Mouse (Mus musculus) NIH3T3 (cell line): Measurements from ENCODE around the gene Cbx5.
"Not testable (repeated sequence)": the region's sequence is repeated elsewhere in the genome, so short reads cannot be mapped to it uniquely, and the experiment has no call there.

Experiments used
- DNase-seq: peaks from one replicate; pipeline ENCODE4 v3.0.0-alpha.2; 2012; ENCODE audit warnings: low read depth

Gene Cbx5

DNA sequence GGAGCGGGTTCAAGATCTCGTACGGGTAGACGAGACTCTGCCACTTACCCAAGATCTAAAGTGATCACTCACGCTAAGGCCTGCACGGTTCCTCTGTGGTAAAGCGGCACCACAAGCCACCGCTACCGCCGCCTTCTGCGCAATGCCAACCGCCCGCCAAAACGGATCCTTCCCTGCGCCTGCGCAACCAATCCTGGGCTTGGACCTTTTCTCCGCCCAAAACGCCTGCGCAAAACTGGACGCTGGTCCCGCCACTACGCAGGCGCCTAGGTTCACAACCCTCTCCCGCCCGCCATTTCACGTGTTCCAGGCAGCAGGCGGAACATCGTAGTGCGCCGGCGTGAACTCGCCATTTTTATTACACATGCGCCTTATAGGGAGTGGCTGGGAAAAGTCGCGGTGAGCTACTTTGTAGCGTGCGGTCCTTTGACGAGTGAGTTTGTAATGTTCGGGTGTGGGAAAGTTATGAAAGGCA, at the start of gene Cbx5:
Gene Cbx5, minus strand, starts transcription at position 132 of the 475 bp plus-strand sequence.
- DNase-seq = peak; percentile 98

DNA sequence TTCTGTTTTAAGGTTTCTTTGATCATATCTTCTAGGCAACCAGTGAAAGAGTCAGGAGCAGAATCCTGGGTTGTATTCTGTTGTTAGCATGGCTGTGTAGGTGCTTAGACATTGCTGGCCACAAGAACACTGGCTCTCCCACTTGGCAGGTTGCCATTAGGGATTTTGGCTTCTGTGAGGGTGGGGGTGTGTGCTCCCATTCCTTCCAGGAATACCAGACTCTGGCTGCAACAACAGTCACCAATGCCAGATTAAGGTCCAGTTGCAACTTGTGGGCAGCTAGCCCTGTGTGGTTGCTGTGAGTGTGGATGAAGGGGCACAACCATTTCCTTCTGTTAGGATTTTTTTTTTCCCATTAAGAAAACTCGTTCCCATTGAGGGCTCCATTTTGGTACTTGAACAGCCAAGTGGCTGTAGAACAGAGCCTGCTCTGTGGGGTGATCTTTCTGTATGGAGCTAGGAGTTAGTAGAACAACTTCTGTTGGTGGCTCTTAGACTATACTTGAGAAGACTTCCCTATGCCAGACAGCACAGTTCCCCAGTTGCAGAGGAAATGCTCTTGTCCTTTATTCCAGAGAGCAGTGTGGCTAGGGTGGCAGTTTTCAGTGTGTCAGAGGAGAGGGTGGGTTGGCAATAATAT, 46.3 kb upstream of the Cbx5 start:
- peak; percentile 95 for DNase-seq

DNA sequence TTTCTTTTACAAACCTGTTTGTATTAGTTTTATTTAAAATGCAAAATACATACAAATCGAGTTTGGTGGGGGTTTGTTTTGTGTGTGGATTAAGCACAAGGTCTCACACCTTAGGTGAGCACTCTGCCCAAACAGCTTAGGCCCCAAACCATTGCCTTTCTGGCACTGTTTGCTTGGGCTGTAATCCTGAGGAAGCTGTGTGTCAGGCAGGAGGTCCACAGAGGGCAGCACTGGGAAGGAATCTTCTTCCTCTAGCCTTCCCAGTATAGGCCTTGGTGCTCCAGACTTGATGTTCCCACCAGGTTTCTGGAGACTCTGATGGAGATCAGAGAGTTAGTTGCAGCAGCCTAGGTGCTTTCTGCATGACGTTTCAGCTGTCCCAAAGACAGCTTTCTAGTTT, 45.0 kb upstream of the Cbx5 start:
- DNase-seq = peak; percentile 71

DNA sequence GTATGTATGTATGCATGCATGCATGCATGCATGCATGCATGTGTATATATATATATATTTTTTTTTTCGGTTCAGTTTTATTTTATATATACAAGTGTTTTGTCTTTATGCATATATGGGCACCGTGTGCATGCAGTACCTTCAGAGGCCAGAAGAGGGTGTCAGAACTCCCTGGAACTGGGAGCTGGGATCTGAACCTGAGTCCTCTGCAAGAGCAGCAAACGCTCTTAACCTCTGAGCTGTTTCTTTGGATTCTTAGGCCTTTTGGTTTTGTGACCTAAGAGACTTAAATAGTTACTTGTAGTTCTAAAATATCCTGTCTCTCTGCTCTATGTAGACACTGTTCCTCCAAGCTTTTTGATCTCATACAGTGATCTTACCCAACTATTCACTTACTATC, 44.5 kb upstream of the Cbx5 start:
- DNase-seq = peak; percentile 79

DNA sequence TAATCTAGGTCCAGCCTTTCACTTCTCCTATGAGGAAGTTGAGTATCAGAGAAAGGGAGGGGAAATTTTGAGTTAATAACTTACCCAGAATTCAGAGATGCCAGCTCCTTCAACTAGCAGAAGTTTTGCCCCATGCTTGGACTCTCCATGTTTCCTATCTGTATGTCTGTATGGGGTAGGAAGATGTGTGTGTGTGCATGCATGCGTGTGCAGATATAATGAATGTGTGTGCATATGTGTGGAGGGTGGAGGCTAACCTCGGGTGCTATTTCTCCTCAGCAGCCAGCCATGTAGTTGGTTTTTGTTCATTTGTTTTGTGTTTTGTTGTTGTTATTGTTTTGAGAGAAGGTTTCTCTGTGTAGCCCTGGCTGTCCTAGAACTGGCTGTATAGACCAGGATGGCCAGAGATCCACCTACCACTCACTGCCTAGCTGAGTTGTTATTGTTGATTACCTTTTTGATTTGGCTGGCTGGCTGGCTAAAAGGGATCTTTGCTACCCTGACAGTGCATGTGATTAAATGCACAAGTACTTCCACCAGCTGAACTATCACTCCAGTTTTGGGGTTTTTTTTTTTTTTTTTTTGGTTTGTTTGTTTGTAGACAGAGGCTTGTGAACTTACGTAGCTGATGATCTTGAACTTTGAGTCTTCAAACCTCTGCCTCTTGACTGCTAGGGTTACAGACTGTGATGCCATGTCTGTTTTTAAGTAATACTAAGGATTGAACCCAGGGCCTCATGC, 42.0 kb upstream of the Cbx5 start:
- no peak for DNase-seq

DNA sequence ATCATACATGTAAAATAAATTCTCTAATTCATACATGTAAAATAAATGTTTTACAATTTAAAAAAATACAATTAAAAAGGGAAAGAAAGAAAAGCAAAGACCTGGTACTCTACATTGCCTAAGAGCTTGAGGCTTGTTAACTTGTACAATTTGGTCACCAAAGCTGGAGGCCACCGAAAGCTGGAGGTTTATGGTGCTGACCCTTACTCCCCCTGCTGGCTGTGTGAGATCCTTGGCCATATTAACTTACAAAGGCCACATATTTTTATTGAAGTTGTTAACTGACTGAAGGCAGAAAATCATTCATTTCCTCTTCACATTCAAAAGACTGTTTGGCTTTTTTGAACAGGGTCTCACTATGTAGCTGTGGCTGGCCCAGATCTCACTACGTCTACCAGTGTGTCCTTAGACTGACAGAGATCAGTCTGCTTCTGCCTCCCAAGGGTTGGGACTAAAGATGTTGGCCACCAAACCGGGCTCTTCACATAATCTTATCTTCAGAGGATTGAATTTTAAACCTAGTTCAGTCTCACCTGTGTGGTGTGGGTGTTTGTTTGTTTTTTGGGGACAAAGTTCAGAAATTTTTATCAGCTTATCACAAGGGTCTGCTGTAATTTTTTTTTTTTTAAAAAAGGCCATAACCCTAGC, 41.3 kb upstream of the Cbx5 start:
- DNase-seq = peak; percentile 71

DNA sequence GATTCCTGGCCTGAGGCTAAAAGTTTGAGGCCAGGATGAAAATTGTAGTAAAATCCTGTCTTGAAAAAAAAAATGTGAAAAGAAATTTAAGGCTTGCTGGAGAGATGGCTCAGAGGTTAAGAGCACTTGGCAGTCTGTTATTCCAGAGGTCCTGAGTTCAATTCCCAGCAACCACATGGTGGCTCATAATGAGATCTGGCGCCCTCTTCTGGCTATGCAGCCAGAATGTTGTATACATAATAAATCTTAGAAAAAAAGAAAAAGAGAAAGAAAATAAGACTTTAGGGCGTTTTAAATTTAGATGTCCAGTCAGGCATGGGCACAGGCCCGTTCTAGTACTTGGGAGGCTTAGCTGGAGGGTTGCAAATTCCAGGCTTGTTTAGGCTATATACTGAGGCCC, 40.1 kb upstream of the Cbx5 start:
- peak; percentile 85 for DNase-seq

DNA sequence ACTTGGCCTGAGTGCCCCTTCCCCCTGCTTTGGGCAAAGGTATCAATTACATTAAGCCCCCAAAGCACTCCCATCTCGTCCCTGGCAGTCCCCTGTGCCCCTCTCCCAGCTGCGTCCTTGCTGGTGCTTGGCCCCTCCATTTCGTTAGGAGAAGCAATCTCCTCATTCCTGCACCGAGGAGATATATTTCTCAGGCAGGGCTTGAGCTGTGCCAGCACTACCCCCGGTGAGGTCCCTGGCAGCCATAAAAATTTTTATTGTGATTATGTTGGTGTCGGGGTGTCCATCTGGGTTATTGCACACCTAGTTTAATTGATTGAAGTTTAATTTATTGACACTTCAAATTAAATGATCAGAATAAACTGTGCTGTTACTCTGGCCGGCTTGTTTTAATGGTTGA, 38.3 kb upstream of the Cbx5 start:
- DNase-seq = no peak

DNA sequence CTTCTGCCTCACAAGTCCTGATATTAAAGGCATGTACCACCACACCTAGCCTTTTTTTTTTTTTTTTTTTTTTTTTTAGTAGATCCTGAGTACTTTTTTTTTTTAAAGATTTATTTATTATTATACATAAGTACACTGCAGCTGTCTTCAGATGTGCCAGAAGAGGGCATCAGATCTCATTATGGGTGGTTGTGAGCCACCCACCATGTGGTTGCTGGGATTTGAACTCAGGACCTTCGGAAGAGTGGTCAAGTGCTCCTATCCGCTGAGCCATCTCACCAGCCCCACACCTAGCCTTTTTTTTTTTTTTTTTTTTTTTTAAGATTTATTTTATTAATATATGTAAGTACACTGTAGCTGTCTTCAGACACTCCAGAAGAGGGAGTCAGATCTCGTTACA, 36.3 kb upstream of the Cbx5 start:
- not testable (repeated sequence) for DNase-seq

DNA sequence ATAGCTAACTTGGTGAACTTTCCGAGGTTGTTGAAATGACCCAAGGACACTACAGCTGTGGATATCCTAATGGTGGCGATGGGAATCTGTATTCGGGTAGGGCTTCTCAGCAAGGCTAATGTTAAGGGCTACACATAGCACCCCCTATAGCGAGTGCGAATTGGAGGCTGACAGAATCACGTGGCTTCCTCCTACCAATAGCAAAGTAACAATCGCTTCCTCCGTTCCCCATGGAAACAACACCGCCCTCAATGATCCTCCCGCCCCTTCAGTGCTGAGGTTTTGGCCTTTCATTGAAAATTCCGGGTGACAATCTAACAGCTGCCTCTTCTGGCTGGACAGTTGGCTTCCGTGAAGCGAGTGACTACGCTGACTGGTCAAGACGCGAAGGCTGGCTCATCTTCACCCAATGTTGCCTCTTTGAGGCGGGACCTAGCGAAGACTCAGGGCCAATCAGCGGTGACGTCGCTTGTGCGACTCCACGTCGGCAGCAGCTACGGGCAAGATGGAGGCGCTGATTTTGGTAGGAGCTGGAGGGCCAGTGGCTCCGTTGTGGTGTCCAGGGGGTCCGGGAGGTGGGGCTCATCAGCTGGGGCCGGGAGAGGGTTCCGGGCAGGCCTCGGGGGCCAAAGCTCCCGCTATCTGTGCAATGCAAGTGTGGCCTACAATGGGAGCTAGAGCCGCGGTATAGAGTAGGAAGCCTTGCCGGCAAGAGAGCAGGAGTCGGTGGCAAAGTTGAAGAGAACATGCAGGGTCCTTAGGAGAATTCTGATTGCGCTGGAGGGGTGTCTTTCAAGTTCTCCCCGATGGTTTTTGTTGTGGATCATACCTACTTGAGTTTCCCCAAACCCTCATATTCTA, 33.0 kb upstream of the Cbx5 start, which contains the start of gene Copz1:
Gene Copz1, plus strand, starts transcription at position 296 of the 861 bp plus-strand sequence.
- peak; percentile 98 for DNase-seq

DNA sequence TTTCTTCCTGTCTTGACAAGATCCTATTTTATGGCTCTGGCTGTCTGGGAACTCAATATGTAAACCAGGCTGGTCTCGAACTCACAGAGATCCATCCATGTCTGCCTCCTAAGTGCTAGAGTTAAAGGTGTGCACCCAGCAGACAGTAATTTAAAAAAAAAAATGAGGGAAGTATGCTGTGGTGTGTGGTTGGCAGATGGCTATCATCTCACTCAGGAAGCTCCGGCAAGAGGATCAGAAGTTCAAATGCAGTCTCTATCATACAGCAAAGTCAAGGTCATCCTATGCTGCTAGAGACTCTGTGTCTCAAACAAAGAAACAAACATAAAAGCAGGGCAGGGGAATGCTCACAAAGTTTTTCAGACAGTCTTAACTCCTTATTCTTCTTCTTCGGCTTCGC, 29.3 kb upstream of the Cbx5 start:
- no peak for DNase-seq

DNA sequence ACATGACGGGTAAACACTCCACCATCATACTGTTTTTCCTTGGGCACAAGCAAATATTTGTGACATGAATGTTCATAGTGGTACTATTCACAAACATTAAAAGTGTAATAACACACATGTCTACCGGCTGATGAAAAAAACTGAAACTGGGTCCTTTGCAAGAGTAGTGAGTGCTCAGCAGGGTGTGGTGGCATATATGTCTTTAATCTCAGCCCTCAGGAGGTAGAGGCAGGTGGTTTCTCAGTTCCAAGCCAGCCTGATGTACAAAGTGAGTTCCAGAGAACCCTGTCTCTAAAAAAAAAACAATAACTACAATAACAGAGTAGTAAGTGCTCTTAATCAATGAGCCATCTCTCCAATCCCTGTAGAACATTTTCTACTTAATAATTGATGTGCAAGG, 25.2 kb upstream of the Cbx5 start:
- DNase-seq = no peak

DNA sequence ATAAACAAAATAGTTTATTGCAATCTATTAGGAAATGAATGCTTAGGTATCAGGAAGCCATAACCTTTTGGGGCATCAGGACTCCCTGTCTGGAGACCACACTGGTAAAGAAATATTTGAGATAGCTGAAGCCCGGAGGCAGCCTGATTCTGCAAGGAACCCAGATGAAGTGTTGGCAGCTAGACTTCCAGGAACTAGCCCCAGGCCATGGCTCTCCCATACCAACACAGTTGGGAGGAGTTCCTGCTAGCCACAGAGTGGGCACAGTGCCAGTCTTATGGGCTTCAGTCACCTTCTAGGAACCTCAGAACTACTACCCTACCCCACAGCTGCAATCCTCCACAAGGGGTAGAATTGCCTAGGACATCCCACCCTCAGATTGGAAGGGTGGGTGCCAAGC, 20.4 kb upstream of the Cbx5 start:
- DNase-seq = peak; percentile 92

DNA sequence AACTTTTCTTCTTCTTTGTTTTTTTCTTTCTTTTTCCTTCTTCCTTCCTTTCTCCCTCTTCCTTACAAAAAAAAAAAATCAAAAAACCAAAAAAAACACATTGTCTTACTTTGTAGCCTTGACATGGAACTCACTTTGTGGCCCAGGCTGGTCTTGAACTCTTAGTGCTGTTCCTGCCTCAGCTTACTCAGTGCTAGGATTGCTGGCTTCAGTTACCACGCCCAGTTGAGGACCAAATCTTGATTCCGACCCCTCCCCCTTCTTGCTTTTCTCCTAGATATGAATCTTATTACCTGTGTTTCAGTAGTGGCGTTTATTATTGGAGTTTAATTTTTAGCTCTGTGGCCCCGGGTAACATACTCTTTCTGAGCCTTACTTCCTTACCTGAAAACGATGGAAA, 19.5 kb upstream of the Cbx5 start:
- DNase-seq = no peak

DNA sequence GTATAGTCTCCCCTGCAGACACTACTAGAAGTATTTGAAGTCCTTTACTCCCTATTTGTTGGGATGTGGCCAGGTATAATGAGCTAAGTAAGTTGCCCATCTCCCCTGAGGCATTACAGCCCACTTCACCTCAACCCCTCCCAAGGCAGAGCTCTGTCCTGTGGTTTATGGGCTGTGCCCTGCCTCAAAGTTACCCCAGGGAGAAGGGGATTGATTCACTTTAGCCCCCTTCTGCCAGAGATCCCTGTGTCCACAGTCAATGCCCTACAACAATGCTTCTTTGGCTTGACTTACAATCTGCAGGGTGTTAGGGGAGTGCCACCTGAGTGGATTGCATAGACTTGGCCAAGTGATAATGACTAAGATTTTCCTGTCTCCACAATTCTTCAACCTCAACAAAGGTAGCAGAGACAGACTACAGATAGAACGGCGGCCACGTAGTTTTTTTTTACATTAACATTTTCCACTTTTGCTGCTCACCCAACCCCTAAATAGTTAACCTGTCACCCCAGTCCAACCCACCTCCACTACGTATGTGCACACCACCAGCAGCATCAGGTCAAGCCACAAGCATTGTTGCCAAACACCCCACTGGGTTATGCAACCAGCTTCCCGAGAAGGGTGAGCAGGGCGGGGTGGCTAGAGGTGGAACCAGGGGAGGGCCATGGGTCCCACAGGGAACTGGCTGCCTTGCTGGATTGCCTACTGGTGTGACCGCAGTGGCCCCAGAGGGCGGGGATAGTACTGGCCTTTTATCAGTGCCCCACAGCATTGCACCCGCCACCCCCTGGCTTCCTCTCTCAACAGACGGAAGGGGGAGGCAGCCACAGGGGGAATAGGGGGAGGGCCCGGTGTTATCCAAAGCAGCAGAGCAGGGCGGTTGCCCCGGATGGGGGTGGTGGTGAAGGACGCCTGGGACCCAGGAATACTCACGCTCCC, 18.4 kb upstream of the Cbx5 start, which contains the start of gene Nfe2:
Gene Nfe2, minus strand, starts transcription at position 614 of the 939 bp plus-strand sequence.
- peak; percentile 56 for DNase-seq

DNA sequence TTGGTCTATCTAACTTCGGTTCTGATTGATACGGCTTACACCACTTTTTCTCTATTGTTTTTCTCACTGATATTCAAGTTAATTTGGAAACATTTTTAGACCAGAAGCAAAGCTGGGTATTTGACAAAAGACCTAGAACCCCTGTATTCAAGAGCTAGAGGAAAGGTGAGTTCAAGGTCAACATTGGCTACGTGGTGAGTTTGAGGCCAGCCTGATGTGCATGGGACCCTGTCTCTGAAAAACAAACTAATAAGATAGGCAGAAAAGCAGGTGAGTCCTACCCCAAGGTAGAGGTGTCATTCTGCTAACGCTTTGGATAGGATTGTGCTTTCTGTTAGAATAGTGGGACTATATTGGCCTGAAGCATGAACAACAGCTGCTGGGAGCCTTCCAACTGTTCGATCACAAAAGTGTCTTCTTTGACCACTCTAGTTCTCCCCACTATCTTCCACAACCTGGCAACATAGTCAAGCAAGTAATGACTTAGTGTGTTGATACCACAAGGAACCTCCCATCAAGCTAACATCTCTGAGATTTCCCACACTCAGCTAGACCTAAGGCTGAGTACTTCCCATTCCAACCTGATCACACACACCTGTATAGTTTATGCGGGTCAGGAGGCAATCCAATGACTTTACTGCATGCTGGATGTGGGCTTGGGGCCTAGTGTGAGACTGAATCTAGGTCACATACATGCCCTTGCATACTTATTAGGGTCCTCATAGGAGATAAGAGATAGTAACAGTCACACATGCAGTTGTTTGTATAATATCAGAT, 16.8 kb upstream of the Cbx5 start:
- DNase-seq = no peak

DNA sequence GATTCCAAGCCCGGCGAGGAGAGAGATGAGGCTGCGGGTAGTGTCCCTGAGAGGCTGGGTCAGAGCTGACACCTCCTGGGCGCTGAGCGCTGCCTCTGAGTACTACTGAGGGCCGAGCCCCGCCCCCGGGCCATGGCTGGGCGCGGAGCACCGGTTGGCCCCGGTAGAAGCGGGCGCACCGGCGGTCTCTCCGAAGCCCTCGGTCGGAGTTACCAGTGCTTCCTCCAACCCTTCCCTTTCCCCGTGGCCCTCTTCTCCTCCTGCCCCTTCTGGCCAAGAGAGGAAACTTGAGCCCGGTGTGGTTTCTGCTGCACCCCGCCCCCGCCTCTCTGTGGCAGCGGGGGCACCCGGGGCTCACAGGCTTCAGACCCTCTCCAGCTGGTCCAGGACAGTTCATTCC, 15.6 kb upstream of the Cbx5 start:
- DNase-seq = no peak

DNA sequence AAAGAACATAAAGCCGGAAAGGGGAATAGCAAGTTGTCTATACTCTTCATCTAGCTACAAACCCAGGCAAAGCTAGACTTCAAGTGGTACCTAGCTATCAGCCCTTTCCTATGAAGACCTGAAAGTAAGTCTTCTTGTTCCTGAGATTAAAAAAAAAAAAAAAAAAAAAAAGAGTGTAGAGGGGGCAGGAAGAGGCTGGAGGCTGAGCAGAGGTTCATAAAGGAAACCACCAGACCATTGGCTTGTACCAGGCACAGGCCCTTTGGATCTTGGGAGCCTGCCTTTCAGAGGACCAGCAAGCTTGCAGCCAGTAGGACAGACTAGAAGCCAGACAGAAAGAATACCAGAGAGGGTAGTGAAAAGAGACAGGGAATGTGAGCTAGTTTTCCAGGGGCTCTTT, 13.7 kb upstream of the Cbx5 start:
- DNase-seq = no peak

DNA sequence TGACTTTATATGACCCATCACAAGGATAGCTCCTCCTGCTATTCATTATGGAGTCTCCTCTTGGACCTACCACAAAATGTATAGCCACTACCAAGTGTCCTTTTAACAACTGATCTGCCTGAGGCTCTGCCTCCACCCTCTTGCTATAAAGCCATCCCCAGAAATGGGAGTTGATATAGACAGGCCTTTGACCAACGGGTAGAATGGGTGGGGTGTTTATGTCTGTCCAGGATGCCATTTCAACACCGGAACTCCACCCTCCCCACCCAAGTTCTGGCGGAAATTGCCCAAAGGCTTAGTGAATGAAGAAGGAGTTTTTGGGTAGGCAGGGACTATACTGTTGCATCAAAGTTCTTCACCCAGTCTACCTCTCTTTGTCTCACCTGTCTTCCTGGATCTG, 13.0 kb upstream of the Cbx5 start:
- DNase-seq = no peak

DNA sequence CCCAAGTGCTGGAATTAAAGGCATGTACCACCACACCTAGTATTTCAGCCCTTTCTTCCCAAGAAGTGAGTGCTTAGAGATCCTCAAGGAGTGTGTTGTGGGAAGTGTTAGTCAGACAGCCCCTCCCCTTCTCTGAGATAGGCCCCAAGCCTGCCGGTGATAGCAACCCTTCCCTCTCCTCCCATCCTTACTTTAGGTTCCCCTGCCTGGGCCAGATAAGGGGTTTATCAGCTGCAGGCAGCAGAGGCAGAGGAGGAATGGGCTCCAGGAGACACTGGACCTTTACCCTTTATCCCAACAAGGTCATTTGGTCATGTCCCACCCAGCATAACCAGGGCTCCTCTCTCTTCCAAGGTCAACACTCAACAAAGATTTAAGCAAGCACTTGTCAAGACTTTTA, 12.0 kb upstream of the Cbx5 start:
- DNase-seq = no peak
